Mouse (Mus musculus) cortical plate, adult 2 months (tissue): ENCODE measurements around the gene Letm1.

ENCODE experiments used
- CTCF ChIP-seq: fragments of 200-500 bp; IDR thresholded peaks from 2 replicates; pipeline ENCODE4 v1.5.1; 2011; ENCODE audit warnings: mild to moderate bottlenecking, control low read depth, low read length; ENCODE audit not compliant: insufficient read depth; ENCODE audit errors: extremely low read depth
- POLR2A ChIP-seq: fragments of 200-500 bp; IDR thresholded peaks from 2 replicates; pipeline ENCODE4 v1.6.1; 2011; ENCODE audit warnings: mild to moderate bottlenecking, low read length, control low read depth; ENCODE audit not compliant: insufficient read depth; ENCODE audit errors: extremely low read depth

GRCm38 (mm10) chr5:33712550-33712949 lies 70.1 kb downstream of the Letm1 start:
- TF ChIP-seq CTCF (no peak), POLR2A (no peak)
